Mouse (Mus musculus): ENCODE data around the gene Hmgxb4. TPM values are rescaled to one million over a fixed set of nuclear protein-coding genes. Genes with fewer than 3 reads are reported as not detected.
A peak's percentile ranks its signal among the peaks of the same experiment; 100 is the strongest.

Hmgxb4 gene
- total and polyA plus RNA-seq, 3 experiments, result 23.3 to 33.4 (median 29.1) TPM

DNA sequence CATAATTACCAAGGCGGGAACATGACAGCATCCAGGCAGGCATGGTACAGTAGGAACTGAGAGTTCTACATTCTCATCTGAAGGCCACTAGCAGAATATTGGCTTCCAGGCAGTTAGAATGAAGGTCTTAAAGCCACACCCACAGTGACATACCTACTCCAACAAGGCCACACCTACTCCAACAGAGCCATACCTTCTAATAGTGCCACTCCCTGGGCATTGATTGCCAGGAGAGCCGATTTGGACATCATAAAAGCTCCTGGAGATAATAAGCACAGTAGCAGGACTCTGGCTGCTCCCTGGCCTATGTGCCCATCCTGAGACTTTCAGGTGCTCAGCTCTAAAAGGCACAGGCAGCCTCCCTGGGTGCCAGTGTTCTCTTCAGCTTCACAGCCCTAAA, 19.3 kb upstream of the Hmgxb4 start:
- Histone ChIP-seq H3K27me3 (replicated peaks) (peaks cover 26% of the 10 kb centered on the region), H3K27ac (ENCODE audit: insufficient read depth, low read depth) (no peak overlapping the region), H3K4me1 (ENCODE audit: control insufficient read depth in 1 of 2, insufficient read depth in 2 of 2) (peaks cover 0 to 5% of the 10 kb centered on the region in 2 experiments; a peak in 2 of 4 replicates), H3K79me2 (replicated peaks; ENCODE audit: control insufficient read depth, extremely low read depth, insufficient read depth, poor library complexity, severe bottlenecking) (no peaks in the 10 kb centered on the region), H3K36me3 (replicated peaks in 1 of 2; ENCODE audit: control insufficient read depth in 1 of 2, insufficient read depth in 1 of 2, low read length in 1 of 2) (no peaks in the 10 kb centered on the region), H3K9ac (ENCODE audit: insufficient read depth, low read depth) (no peak overlapping the region), H3K4me3 (replicated peaks in 1 of 3; ENCODE audit: low read depth in 2 of 3, low read length in 2 of 3, poor library complexity in 1 of 3) (no peak overlapping the region), H3K4me2 (ENCODE audit: insufficient read depth, low read depth, poor library complexity, severe bottlenecking) (no peak overlapping the region), H3K9me3 (replicated peaks; ENCODE audit: low read length) (peaks cover 6% of the 10 kb centered on the region)
- no peak for DNase-seq (ENCODE audit: extremely low read depth)
- in situ Hi-C loops (cut with MboI; ENCODE audit: low pct_ligation_motif_present, low pct_unique_long_range_greater_than_20kb, low sequenced_read_pairs) (no loop called here), dilution Hi-C loops (cut with MboI; ENCODE audit: extremely low pct_ligation_motif_present, extremely low pct_unique_long_range_greater_than_20kb, low sequenced_read_pairs) (no loop called here)
- TF ChIP-seq USF2 (conservative IDR thresholded peaks at IDR 0.05; ENCODE audit: low read depth, low read length) (no peak), BHLHE40 (IDR thresholded peaks at IDR 0.05; ENCODE audit: low read depth, low read length) (no peak), POLR2A (IDR thresholded peaks at IDR 0.05; ENCODE audit: low read depth, low read length) (no peak), MAZ (IDR thresholded peaks at IDR 0.05; ENCODE audit: low read depth, low read length) (no peak), ZKSCAN1 (IDR thresholded peaks at IDR 0.05; ENCODE audit: borderline replicate concordance, low read depth, low read length) (no peak), GABPA (IDR thresholded peaks at IDR 0.05; ENCODE audit: insufficient replicate concordance, low read depth, low read length) (no peak), USF1 (IDR thresholded peaks at IDR 0.05; ENCODE audit: low read depth, low read length) (no peak)

DNA sequence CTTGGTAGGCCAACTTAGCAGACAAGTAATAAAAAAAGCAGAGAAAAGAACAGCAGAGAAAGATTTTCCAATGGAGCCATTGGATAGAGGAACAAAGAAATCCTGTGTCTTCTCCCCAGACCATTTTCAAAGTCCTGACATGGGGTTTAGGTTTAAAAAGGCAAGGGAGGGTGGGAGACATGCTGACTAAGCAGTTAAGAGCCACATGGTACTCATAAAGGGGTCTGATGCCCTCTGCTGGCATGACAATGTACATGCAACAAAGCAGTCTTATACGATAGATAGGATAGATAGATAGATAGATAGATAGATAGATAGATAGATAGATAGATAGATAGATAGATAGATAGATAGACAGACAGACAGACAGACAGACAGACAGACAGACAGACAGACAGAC, 15.7 kb upstream of the Hmgxb4 start:
- in situ Hi-C loops (cut with MboI; ENCODE audit: low pct_ligation_motif_present, low pct_unique_long_range_greater_than_20kb, low sequenced_read_pairs), result no loop called here
- TF ChIP-seq MAFK (IDR thresholded peaks at IDR 0.05; ENCODE audit: insufficient replicate concordance, low read length), result peak; percentile 100
- TF ChIP-seq MYC (IDR thresholded peaks at IDR 0.05; ENCODE audit: low read depth, low read length), result peak; percentile 96
- no peak for TF ChIP-seq NELFE (IDR thresholded peaks at IDR 0.05; ENCODE audit: low read depth, low read length)
- TF ChIP-seq MAX (IDR thresholded peaks at IDR 0.05; ENCODE audit: low read length), result peak; percentile 79
- no peak for TF ChIP-seq ZC3H11A (IDR thresholded peaks at IDR 0.05; ENCODE audit: low read depth, low read length)
- TF ChIP-seq RAD21 (IDR thresholded peaks at IDR 0.05; ENCODE audit: low read depth, low read length), result peak; percentile 65
- TF ChIP-seq CTCF (conservative IDR thresholded peaks at IDR 0.05 in 1 of 2, IDR thresholded peaks at IDR 0.05 in 1 of 2; ENCODE audit: low read depth in 2 of 2, low read length in 2 of 2), result peak; percentile 42 to 70; a peak in 3 of 4 replicates
- no peak for TF ChIP-seq IRF4 (IDR thresholded peaks at IDR 0.05; ENCODE audit: low read depth, low read length)
- TF ChIP-seq BHLHE40 (IDR thresholded peaks at IDR 0.05; ENCODE audit: low read depth, low read length), result no peak
- TF ChIP-seq RCOR1 (conservative IDR thresholded peaks at IDR 0.05; ENCODE audit: low read depth, low read length), result no peak
- TF ChIP-seq SMC3 (IDR thresholded peaks at IDR 0.05; ENCODE audit: low read depth, low read length), result peak; percentile 41
- no peak for TF ChIP-seq POLR2AphosphoS2 (IDR thresholded peaks at IDR 0.05; ENCODE audit: low read depth, low read length)
- DNase-seq (ENCODE audit: extremely low read depth), result peak; percentile 61
- no peaks in the 10 kb centered on the region for H3K9me3 ChIP-seq (replicated peaks; ENCODE audit: low read length)
- H3K27ac ChIP-seq (ENCODE audit: insufficient read depth, low read depth), result no peak overlapping the region
- dilution Hi-C loops (cut with MboI; ENCODE audit: extremely low pct_ligation_motif_present, extremely low pct_unique_long_range_greater_than_20kb, low sequenced_read_pairs), result no loop called here
- no peaks in the 10 kb centered on the region for H3K36me3 ChIP-seq (replicated peaks in 1 of 2; ENCODE audit: control insufficient read depth in 1 of 2, insufficient read depth in 1 of 2, low read length in 1 of 2)
- no peak overlapping the region for H3K4me3 ChIP-seq (replicated peaks in 1 of 3; ENCODE audit: low read depth in 2 of 3, low read length in 2 of 3, poor library complexity in 1 of 3)
- H3K79me2 ChIP-seq (replicated peaks; ENCODE audit: control insufficient read depth, extremely low read depth, insufficient read depth, poor library complexity, severe bottlenecking), result no peaks in the 10 kb centered on the region
- H3K27me3 ChIP-seq (replicated peaks), result peaks cover 16% of the 10 kb centered on the region
- H3K4me2 ChIP-seq (ENCODE audit: insufficient read depth, low read depth, poor library complexity, severe bottlenecking), result no peak overlapping the region
- no peak overlapping the region for H3K9ac ChIP-seq (ENCODE audit: insufficient read depth, low read depth)
- H3K4me1 ChIP-seq (ENCODE audit: control insufficient read depth in 1 of 2, insufficient read depth in 2 of 2), result peaks cover 1 to 3% of the 10 kb centered on the region in 2 experiments; a peak in 2 of 4 replicates

Measured in CH12.LX (cell line).